Mouse (Mus musculus) lung, postnatal 0 days (tissue): Measurements from ENCODE around the gene Pgpep1l. TPM values are rescaled to one million over a fixed set of nuclear protein-coding genes. Genes with fewer than 3 reads are reported as not detected.

ENCODE experiments used
- ATAC-seq: fragments of 200-750 bp; cut with Nextera tagmentation; 2 replicates; pipeline ENCODE4 v1.8.0; 2017; ENCODE audit warnings: moderate library complexity
- DNase-seq: peaks from one replicate; pipeline ENCODE4 v3.0.0-alpha.2; 2016; ENCODE audit warnings: low spot score
- H3K27ac ChIP-seq: fragments of 300-500 bp; sonication (generic); 2 replicates; pipeline ENCODE4 v1.5.1; 2014; ENCODE audit warnings: antibody characterized with exemption, mild to moderate bottlenecking, low read length, mixed read lengths
- H3K27me3 ChIP-seq: fragments of 300-500 bp; sonication (generic); replicated peaks from 2 replicates; pipeline ENCODE4 v1.6.1; 2014; ENCODE audit warnings: low read length, mixed read lengths; ENCODE audit not compliant: insufficient read depth
- H3K36me3 ChIP-seq: fragments of 300-500 bp; sonication (generic); 2 replicates; pipeline ENCODE4 v1.6.1; 2014; ENCODE audit warnings: low read length, mixed read lengths; ENCODE audit not compliant: insufficient read depth
- H3K4me1 ChIP-seq: fragments of 300-500 bp; sonication (generic); 2 replicates; pipeline ENCODE4 v1.6.1; 2014; ENCODE audit warnings: antibody characterized with exemption, low read depth, low read length, mixed read lengths; ENCODE audit not compliant: insufficient read depth
- H3K4me2 ChIP-seq: fragments of 300-500 bp; sonication (generic); replicated peaks from 2 replicates; pipeline ENCODE4 v1.6.1; 2014; ENCODE audit warnings: low read depth, mild to moderate bottlenecking, low read length, moderate library complexity, mixed read lengths
- H3K4me3 ChIP-seq: fragments of 300-500 bp; sonication (generic); 2 replicates; pipeline ENCODE4 v1.5.1; 2014; ENCODE audit warnings: low read depth, low read length
- H3K9ac ChIP-seq: fragments of 300-500 bp; sonication (generic); replicated peaks from 2 replicates; pipeline ENCODE4 v1.6.1; 2014; ENCODE audit warnings: low read depth, mild to moderate bottlenecking
- H3K9me3 ChIP-seq: fragments of 300-500 bp; sonication (generic); 2 replicates; pipeline ENCODE4 v1.6.1; 2016; ENCODE audit warnings: low read length, mixed read lengths
- CTCF ChIP-seq: IDR thresholded peaks from 2 replicates; pipeline ENCODE4 v1.5.1; 2016; ENCODE audit warnings: antibody characterized with exemption, mild to moderate bottlenecking
- EP300 ChIP-seq: IDR thresholded peaks from 2 replicates; pipeline ENCODE4 v1.6.1; 2016; ENCODE audit warnings: antibody characterized with exemption, mild to moderate bottlenecking, control low read depth
- WGBS: fragments of 180-500 bp; shearing (Covaris S2); extraction: QIAGEN DNeasy Blood & Tissue Kit; methylation state at CpG from one replicate; pipeline ENCODE4 v1.1.7; 2014; 5-methylcytosine and 5-hydroxymethylcytosine counted together
- polyA plus RNA-seq: library from polyadenylated mRNA; unstranded; fragments of >200 nt; fragmentation: Nextera tagmentation; extraction: Ambion mirVana; gene quantifications from 2 replicates; pipeline ENCODE4 v1.2.1, GENCODE M21; 2015

Pgpep1l gene
- polyA plus RNA-seq, 1 experiment from 2014 or later = not detected

DNA sequence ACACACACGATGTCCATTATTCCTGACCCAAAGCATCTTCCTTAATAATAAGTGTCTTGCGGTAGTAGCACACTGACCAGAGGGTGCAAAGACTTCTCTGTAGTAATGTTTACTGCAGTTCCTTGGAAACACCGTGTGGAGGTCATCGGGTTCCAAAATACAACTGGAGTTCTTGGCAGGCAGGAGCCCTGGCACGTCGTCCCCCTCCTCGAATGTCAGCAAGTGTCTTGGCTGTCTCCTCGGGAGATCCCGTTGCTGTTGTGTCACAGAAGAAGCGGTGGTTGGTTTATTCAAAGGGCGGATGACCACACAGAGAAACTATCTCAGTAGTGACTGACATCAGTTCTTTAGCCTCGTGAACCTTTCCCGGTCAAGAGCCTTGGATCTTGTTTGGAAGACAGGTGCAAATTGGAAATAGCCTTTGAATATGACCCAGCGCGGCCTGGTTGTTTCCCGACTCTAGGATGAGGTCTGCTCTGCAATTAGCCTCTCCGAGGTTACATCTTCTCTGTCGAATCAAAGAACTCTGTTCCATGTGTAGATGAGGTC lies 48.4 kb downstream of the Pgpep1l start:
- 68% methylated on average over 18 of the region's 18 CpGs for WGBS

DNA sequence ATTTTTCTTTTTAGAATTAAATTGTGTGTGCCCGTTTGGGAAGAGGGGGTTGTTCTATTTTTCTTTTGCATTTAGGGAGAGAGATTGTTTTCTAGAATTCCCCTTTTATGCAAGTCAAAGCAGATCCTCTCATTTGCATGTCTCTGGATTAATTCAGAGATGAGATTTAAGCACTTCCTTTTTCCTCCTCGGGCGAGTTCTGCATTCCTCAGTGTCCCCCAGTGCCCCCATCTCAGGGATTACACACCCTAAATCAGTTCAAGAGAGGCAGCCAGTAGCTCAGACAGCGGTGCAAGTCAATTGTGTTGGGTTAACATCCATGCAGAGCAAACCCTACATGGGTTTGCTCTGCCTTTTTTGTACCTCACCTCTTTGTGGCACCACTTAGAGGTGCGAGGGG lies 50.2 kb downstream of the Pgpep1l start:
- no peak overlapping the region for H3K4me3 ChIP-seq
- TF ChIP-seq CTCF (no peak), EP300 (no peak)
- H3K27ac ChIP-seq = no peak overlapping the region
- H3K9me3 ChIP-seq = no peaks in the 10 kb centered on the region
- peaks cover 45% of the 10 kb centered on the region for H3K36me3 ChIP-seq
- DNase-seq (no peak), ATAC-seq (no peak)
- no peak overlapping the region for H3K9ac ChIP-seq
- no peak overlapping the region for H3K4me2 ChIP-seq
- WGBS = 77% methylated on average over 5 of the region's 5 CpGs
- H3K27me3 ChIP-seq = no peaks in the 10 kb centered on the region
- no peaks in the 10 kb centered on the region for H3K4me1 ChIP-seq

More for the DNA sequence above, 48.4 kb downstream of the Pgpep1l start:
- Histone ChIP-seq H3K27ac (no peak overlapping the region), H3K27me3 (no peaks in the 10 kb centered on the region), H3K4me2 (no peak overlapping the region), H3K9me3 (no peaks in the 10 kb centered on the region), H3K36me3 (peaks cover 45% of the 10 kb centered on the region), H3K4me3 (no peak overlapping the region), H3K9ac (no peak overlapping the region), H3K4me1 (no peaks in the 10 kb centered on the region)
- no peak for TF ChIP-seq EP300
- TF ChIP-seq CTCF = peak; percentile 24
- DNase-seq (peak; percentile 77), ATAC-seq (peak; percentile 84)

DNA sequence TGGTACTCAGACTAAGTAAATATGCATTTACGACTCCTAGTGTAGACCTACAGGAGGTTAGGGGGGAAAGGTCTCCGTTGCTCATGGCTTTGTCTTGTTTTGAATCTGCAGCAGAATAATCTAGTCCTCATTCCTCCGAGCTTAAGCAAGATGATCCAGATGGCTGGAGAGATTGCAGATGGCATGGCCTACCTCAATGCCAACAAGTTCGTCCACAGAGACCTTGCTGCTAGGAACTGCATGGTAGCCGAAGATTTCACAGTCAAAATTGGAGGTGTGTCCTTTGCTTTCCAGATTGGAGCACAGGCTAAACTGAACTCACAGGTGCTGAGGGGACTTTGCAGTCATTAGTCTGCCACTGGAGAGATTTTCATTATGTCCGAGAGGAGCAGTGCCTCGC lies 52.1 kb downstream of the Pgpep1l start:
- Histone ChIP-seq H3K27me3 (no peaks in the 10 kb centered on the region), H3K27ac (no peak overlapping the region)
- no peak for TF ChIP-seq EP300
- no peak for TF ChIP-seq CTCF

DNA sequence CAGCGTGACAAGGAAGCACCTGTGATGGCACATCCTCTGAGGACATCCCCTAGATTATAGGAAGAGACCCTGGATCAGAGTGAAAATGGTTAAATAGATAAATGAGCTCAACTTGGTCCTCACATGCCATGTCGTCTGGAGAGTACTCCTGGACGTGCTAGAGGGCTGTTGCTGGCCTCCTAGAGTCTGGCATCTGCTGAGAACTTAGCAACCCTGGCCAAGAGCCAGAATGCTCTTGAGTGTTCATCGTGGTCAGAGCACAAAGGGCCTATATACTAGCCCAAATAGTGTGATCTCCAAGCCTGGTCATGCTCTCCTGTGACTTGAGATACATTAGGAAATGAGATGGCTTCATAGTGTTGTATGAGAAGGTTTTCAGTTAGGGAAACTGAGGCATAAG lies 53.6 kb downstream of the Pgpep1l start:
- no peak overlapping the region for H3K9ac ChIP-seq
- H3K4me1 ChIP-seq = no peaks in the 10 kb centered on the region
- DNase-seq = peak; percentile 55
- H3K27ac ChIP-seq = no peak overlapping the region
- TF ChIP-seq CTCF = no peak
- no peak for TF ChIP-seq EP300
- H3K9me3 ChIP-seq = no peaks in the 10 kb centered on the region
- no peaks in the 10 kb centered on the region for H3K27me3 ChIP-seq
- 43% methylated on average over 4 of the region's 4 CpGs for whole genome bisulfite sequencing
- H3K4me3 ChIP-seq = no peak overlapping the region
- peak; percentile 67 for ATAC-seq
- H3K36me3 ChIP-seq = peaks cover 40% of the 10 kb centered on the region
- no peak overlapping the region for H3K4me2 ChIP-seq

More for the DNA sequence above, 52.1 kb downstream of the Pgpep1l start:
- H3K4me1 ChIP-seq = no peaks in the 10 kb centered on the region
- no peaks in the 10 kb centered on the region for H3K9me3 ChIP-seq
- no peak for ATAC-seq
- 85% methylated on average over 7 of the region's 7 CpGs for WGBS
- peaks cover 44% of the 10 kb centered on the region for H3K36me3 ChIP-seq
- no peak for DNase-seq
- no peak overlapping the region for H3K9ac ChIP-seq
- H3K4me2 ChIP-seq = no peak overlapping the region
- no peak overlapping the region for H3K4me3 ChIP-seq

DNA sequence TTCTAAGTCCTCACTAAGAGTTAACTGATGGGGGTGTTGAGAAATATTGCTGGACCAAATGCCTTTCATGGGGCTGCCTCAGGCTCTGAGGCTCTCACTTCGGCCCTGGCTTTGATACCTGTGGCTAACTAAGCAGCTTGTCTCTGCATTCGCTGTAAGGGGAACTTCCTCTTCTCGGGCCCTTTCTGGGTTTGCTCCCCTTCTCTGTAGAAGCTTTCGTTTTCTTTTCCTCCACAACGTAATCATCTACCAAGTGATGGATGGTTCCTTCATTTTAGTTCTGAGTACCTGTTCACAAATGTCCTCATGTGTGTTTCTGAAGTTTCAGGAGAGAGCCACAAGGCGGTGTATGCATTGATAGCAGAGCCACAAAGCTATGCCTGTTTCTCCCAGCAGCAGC lies 55.0 kb downstream of the Pgpep1l start:
- no peak overlapping the region for H3K4me3 ChIP-seq
- no peaks in the 10 kb centered on the region for H3K9me3 ChIP-seq
- 93% methylated on average over 6 of the region's 6 CpGs for WGBS
- peaks cover 44% of the 10 kb centered on the region for H3K36me3 ChIP-seq
- no peak for DNase-seq
- no peak overlapping the region for H3K9ac ChIP-seq
- no peak for ATAC-seq
- no peak overlapping the region for H3K4me2 ChIP-seq
- TF ChIP-seq EP300 (no peak), CTCF (no peak)
- H3K27ac ChIP-seq = no peak overlapping the region
- H3K27me3 ChIP-seq = no peaks in the 10 kb centered on the region
- H3K4me1 ChIP-seq = no peaks in the 10 kb centered on the region

DNA sequence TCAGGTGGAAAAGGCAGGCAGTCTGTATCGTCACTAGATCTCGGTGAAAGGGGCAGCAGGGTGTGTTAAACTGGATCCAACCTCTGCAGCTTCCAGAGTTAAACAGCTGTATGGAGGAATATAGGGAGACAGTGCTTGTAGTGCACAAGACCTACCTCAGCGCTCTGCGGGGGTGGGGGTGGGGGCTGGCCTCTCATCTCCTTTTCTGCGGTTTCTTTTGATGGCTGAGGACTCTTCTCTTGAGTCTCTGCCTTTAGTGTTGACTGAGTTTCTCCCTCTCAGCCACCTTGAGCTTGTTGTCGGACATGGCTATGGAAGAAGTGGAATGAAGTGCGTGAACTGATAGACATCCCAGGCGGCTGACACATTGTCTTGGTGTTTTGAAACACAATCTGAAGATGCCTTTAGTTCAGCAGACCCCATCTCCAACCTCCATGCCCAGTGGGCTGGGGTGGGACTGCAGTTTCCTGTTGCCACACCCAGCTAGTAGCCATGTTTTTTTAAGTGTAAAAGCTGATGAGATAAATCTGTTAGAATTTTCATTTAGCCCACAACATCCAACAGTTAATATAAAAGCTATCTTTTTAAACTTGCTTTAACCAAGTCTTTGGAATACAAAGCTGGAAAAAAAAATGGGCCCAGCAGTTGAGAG lies 58.1 kb downstream of the Pgpep1l start:
- Histone ChIP-seq H3K9me3 (no peaks in the 10 kb centered on the region), H3K4me3 (no peak overlapping the region), H3K27me3 (no peaks in the 10 kb centered on the region), H3K36me3 (peaks cover 36% of the 10 kb centered on the region), H3K27ac (no peak overlapping the region), H3K4me2 (no peak overlapping the region), H3K9ac (no peak overlapping the region), H3K4me1 (no peaks in the 10 kb centered on the region)
- no peak for ATAC-seq
- WGBS = 70% methylated on average over 8 of the region's 8 CpGs
- TF ChIP-seq EP300 = no peak
- no peak for TF ChIP-seq CTCF
- no peak for DNase-seq
